Mouse (Mus musculus): ENCODE results near the gene Helq.

- TF ChIP-seq CTCF (IDR thresholded peaks at IDR 0.05; ENCODE audit: insufficient read depth, low read length) (no peak), POLR2A (IDR thresholded peaks at IDR 0.05; ENCODE audit: borderline replicate concordance, extremely low read depth, low read depth, low read length) (no peak)
These were observed 22.5 kb downstream of the Helq start for GRCm38 (mm10) chr5:100775778-100776404.

Measured in lung, adult 2 months (tissue).